Mouse (Mus musculus) adrenal gland, adult 18-20 months (tissue): ENCODE data around the gene Col8a1. TPM values are rescaled to one million over a fixed set of nuclear protein-coding genes. Genes with fewer than 3 reads are reported as not detected.
A peak's percentile ranks its signal among the peaks of the same experiment; 100 is the strongest.

Experiments
- DNase-seq, 2 experiments: peaks; one replicate each; pipeline ENCODE4 v3.0.0; 2021 to 2022; ENCODE audit warnings: low spot score in 2 of 2
- total RNA-seq, 2 experiments: library from RNA; stranded (reverse); gene quantifications; 1 replicate in 1 of 2; 2 replicates in 1 of 2; pipeline ENCODE4 v1.2.3; 2021

Gene Col8a1
- total RNA-seq, 2 experiments from 2014 or later = 3.0 to 3.5 TPM

DNA sequence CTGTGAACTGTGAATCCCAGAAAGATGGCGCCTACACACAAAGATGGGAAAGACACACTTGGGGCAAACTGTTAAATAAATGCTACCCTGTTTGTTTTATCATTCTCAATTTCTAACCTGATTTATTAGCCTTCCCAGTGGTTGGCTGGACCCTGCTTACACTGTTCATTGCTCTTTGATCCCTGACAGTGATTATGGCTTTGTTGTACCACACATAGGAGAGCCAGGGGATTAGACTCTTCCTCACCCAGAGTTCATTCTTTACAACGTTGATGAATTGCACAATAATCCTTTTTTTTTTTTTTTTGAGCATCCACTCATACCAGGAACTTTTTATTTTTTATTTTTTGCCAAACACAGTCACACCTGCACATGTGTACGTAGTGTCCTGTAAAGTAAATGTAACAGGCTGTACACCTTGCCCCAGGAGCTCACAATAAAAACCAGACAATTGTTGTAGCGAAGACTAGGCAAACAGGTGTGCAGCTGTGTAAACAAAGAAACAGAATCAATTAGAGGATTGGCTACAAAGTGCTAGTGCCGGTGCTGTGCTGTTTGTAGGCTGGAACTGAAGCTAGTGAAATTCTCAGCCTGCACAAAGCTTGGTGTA is 68.6 kb downstream of the Col8a1 start:
- DNase-seq = no peak

DNA sequence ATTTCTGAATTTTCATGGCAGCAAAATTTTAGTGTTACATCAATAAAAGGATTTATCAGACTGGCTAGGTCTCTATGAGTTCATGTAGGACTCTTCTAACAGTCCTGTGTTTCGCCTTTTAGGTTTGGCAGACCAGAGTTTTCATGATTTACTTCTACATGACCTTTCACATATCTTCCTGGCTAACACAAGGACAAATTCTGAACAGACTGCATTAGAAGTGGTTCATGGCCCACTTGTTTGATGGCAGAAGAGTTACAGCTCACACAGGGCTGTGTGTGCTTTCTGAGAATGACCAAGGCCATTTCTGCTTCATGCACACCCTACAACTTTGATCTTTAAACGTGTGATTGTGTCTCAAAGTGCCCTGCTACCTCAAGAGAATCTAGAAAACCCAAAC is 82.3 kb downstream of the Col8a1 start:
- DNase-seq = peak in 1 of 2 experiments; percentile 3

DNA sequence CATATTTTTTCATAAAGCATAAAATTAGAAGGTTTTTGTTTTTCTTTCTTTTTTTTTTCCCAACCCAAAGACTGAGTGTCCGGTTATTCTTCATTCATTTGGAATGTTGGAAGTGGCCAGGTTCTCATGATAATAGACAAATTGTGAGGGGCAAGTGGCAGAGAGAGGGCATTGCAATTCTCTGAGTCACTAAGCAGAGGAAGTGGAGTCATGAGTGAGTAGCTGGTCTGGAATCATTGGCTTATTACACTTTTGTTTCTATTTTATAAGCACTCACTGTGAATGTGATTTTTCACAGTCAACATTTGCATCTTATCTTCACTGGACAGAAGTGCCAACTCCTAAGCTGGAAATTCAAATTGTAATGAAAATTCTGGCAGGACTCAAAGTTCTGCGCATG is 82.9 kb downstream of the Col8a1 start:
- no peak for DNase-seq

DNA sequence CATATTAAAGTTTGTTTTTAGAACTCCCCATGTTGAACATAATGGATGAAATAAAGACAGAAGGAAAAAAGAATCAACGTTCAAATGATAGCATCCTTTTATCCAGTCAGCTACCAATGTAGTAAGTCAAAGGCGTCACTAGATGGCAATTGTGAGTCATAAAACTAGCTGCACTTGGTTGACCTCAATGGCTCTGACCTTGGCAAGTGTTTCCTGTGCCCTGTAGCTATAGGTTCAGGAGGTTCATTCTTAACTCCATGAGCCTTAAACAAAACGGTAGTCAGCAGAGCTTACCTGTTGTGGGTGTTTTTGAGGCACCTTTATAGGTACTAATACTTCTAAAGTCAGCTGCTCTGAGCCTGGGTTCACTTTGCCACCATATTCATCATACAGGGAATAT is 85.2 kb downstream of the Col8a1 start:
- DNase-seq = peak in 1 of 2 experiments; percentile 32

GRCm38 (mm10) chr16:57662661-57663060 is 91.9 kb downstream of the Col8a1 start:
- DNase-seq = no peak

- DNase-seq = peak in 1 of 2 experiments; percentile 9
Observed at GRCm38 (mm10) chr16:57649888-57650287, 104.6 kb downstream of the Col8a1 start.

GRCm38 (mm10) chr16:57641346-57641885 is 113.1 kb downstream of the Col8a1 start:
- DNase-seq = no peak

GRCm38 (mm10) chr16:57634766-57635165 is 119.8 kb downstream of the Col8a1 start:
- no peak for DNase-seq

GRCm38 (mm10) chr16:57634191-57634590 is 120.3 kb downstream of the Col8a1 start:
- DNase-seq = peak; percentile 64 to 72

DNA sequence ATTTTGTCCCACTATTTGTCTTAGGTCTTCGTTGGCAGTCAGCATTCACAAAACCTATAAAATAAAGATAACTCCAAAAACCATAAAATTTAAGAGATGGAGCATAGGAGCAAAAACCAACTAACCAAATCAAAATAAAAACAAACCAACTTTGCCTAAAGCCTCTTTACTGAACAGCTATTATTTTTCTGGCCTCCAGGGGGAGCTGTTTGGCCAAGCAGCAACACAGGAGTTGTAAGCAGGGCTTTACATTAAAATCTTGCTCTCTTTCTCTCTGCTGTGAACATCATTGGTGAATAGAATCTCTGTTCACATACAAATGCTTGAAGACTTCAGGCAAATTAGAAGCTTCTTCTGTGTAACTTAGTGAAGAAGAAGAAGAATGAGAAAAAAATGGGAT is 142.8 kb downstream of the Col8a1 start:
- peak; percentile 20 to 37 for DNase-seq

DNA sequence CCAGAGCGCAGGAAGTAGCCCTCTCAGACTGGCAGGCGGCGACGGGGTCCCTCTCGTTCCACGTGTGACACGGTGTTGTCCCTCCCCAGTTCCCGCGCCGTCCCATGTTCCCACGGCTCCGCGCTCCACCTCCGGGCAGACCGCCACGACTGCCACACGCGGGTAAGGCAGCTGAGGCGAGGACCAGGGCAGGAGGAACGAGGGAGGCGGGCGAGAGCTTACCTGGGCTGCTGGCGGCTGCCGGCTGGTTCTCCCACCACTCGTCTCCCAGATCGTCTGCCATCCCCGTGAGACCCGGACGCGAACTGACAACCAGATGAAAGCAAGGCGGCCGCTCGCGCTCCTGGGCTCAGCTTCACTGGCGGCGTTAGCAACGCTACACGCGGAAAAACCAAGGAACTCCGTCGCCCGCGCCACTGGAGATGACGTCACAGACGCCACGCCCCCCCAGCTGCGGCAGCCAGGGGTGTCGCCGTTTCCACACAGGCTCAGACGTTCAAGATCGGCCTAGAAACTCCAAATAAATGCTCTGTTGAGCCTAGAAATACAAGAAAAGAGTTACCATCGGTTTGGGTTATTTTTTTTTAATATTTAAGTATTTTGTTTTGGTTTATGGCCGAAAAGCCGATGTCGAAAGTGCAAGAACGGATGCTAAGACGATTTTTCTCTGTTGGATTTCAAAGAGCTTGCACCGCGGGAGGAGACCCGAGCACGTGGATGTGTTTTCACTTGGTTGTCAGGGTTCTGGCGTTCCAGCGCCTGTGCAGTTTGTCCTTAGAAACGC is 147.9 kb downstream of the Col8a1 start, which contains the start of gene Cmss1:
Cmss1 (minus strand) TSS at position 421 of the 784 bp plus-strand sequence.
- peak; percentile 84 to 88 for DNase-seq

DNA sequence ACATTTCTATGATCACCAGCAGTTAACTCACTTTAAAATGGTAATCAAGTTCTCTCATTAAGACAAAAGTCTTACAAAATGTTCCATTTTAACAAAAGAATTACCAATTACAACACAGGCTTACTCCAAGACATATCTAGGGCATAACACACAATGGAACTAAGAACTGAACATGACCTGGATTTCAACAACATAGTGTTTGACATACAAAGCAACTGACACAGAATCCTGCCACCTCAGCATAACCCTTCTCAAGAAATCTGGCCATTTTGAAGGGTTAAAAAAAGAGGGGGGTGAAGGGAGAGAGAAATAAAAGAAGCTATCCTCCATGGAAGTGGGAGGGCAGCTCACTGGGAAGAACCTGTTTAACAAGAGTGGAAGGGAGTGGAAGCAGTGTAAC is 153.5 kb downstream of the Col8a1 start:
- DNase-seq = no peak

DNA sequence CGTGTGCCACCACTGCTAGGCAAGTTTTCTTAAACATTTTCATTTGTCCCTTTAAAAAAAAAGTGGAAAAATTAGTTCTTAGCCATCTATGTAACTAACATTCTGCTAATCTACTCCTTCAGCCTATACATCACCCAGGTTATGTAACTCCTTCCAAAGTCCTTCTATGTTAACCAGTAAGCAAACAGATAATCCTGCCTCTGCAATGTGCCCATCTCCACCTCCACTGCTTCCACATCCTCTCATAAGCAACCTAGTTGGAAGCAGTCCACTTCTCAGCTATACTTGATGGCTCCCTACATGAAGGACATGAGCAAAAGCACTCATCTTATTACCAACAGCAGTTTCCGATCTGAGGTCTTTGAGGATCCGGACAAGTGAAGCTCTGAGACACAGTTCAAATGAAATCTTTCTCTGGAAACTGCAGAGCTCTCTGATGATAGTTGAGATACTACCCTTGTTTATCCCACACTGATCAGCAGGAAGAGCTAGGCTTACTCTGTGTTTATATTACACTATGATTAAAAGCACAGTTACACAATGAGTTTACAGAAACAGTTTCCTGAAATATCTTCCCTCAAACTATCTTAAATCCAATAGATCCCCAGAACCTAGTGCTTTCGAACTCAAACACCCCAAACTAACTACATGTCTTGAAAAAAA is 157.1 kb downstream of the Col8a1 start:
- DNase-seq = no peak

DNA sequence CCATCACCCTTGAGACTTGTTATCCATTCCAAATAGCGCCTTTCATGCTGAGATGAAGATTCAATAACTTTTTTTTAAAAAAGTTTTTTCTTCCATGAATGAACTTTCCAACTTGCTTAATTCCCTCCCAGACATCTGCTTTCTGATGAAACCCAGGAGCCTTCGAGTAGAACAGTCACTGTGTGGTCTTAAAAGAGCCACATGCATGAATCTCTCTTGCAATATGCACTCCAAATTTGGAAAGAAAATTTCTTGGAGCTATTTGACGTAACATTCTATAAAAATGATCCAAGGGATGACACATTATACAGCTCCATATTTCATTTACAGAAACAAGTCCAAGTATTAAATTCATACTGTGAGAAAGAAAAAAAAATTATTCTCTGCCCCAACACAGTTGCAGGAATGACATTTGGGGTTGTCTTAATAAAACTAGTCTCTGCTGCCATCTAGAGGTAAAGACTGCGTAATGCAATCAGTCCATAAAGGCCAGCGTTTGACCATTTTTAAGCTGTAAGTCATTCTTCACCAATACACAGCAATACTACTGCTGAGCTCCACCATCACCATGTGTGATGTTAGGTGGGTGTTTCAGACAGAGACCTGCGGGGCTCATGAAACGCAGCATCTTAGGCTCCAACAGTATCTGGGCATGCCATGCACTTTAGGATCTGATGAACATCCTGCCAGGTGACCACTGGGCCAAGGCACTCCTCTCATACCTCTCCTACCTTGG is 160.9 kb downstream of the Col8a1 start:
- no peak for DNase-seq

GRCm38 (mm10) chr16:57585201-57585600 is 169.3 kb downstream of the Col8a1 start:
- no peak for DNase-seq

DNA sequence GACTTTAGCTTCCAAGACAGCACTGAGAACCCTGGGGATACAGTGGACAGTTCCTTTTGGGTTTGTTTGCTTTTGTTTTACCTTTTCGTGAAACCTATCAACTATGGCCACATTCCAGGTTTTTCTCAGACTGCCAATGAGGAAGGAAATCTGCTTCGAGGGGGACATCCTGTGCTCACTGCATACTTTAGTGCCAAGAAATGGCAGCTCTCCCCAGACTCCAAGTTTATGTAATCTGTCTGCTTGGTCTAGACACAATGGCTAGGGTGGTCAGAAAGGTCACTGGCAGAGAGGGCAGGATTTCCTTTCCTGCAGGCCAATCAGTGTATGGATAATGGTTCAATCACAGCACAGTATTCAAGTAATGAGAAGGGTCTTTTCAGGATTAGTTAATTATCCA is 172.5 kb downstream of the Col8a1 start:
- no peak for DNase-seq

- no peak for DNase-seq
Observed at GRCm38 (mm10) chr16:57580041-57580440, 174.5 kb downstream of the Col8a1 start.

DNA sequence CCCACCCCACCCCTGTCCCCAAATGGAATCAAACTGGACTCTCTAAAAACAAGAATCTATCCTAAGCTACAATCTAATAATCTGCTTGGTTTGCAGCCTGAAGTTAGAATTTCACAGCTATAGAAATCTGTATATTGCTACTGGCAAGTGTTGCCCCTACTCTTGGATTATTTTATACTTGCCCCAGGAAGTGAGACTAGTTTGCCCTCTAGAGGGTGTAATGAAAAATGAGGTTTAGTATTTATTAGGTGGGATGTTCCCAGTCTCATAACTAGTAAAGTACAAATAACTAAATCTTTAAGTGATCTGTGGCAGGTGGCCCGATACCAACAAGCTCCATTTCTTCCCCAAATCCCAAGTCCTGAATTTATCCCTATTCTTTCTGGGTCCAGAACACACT is 177.0 kb downstream of the Col8a1 start:
- DNase-seq = no peak

- no peak for DNase-seq
Observed at GRCm38 (mm10) chr16:57575764-57576388, 178.7 kb downstream of the Col8a1 start.
